Comparison of ENCODE assay signal across 8 mouse cellular contexts in genomic region chr4:58910175-58911068, GRCm38 (mm10). TPM values are rescaled to one million over a fixed set of nuclear protein-coding genes. Genes with fewer than 3 reads are reported as not detected.
DNase-seq lines count a peak whose midpoint lies in the region; ATAC-seq lines count a peak whose summit lies in the region.

No protein-coding gene starts in this region.

- WGBS in kidney, embryonic 16.5 days, result 26% methylated on average over 16 of the region's 16 CpGs
- 33% methylated on average over 16 of the region's 16 CpGs for WGBS in embryonic facial prominence, embryonic 11.5 days
- 37% methylated on average over 16 of the region's 16 CpGs for WGBS in hindbrain, embryonic 15.5 days
- 32% methylated on average over 16 of the region's 16 CpGs for WGBS in midbrain, embryonic 16.5 days

- intact Hi-C loops in left cerebral cortex, postnatal 36 days (cut with DNase I), result no loop called here

- ATAC-seq in kidney, embryonic 16.5 days (ENCODE audit: low FRiP score, low TSS enrichment), result no peak
- ATAC-seq in embryonic facial prominence, embryonic 11.5 days (replicated peaks; ENCODE audit: insufficient number of reproducible peaks, low FRiP score, low TSS enrichment, low read depth), result no peak
- peak; percentile 0; the same call in 1 of the 2 replicates for ATAC-seq in hindbrain, embryonic 15.5 days (ENCODE audit: low FRiP score, low read depth)
- ATAC-seq in midbrain, embryonic 16.5 days, result no peak; the same call in 1 of the 2 replicates

- H3K4me1 ChIP-seq in kidney, embryonic 16.5 days (ENCODE audit: insufficient read depth, low read length), result peaks cover 17% of the 10 kb centered on the region
- H3K4me1 ChIP-seq in embryonic facial prominence, embryonic 11.5 days (ENCODE audit: control insufficient read depth, insufficient read depth, low read length), result no peaks in the 10 kb centered on the region
- H3K4me1 ChIP-seq in hindbrain, embryonic 15.5 days (replicated peaks), result peaks cover 20% of the 10 kb centered on the region
- H3K4me1 ChIP-seq in midbrain, embryonic 16.5 days (ENCODE audit: control insufficient read depth, insufficient read depth, low read length), result peaks cover 16% of the 10 kb centered on the region

- H3K9me3 ChIP-seq in kidney, embryonic 16.5 days (ENCODE audit: low read length), result no peaks in the 10 kb centered on the region
- no peaks in the 10 kb centered on the region for H3K9me3 ChIP-seq in embryonic facial prominence, embryonic 11.5 days (replicated peaks; ENCODE audit: control insufficient read depth, low read length)
- no peaks in the 10 kb centered on the region for H3K9me3 ChIP-seq in hindbrain, embryonic 15.5 days
- H3K9me3 ChIP-seq in midbrain, embryonic 16.5 days (replicated peaks; ENCODE audit: control insufficient read depth, low read length, poor library complexity, severe bottlenecking), result no peaks in the 10 kb centered on the region

- H3K4me2 ChIP-seq in kidney, embryonic 16.5 days (replicated peaks; ENCODE audit: low read depth, low read length), result peak overlapping the region; percentile 56
- peak overlapping the region; percentile 61 for H3K4me2 ChIP-seq in embryonic facial prominence, embryonic 11.5 days (ENCODE audit: low read depth, low read length)
- peak overlapping the region; percentile 84 for H3K4me2 ChIP-seq in hindbrain, embryonic 15.5 days
- peak overlapping the region; percentile 85 for H3K4me2 ChIP-seq in midbrain, embryonic 16.5 days (ENCODE audit: low read length)

- no peaks in the 10 kb centered on the region for H3K36me3 ChIP-seq in kidney, embryonic 16.5 days (ENCODE audit: insufficient read depth, low read length)
- H3K36me3 ChIP-seq in embryonic facial prominence, embryonic 11.5 days (replicated peaks; ENCODE audit: control insufficient read depth, insufficient read depth, low read depth, low read length), result no peaks in the 10 kb centered on the region
- H3K36me3 ChIP-seq in hindbrain, embryonic 15.5 days, result no peaks in the 10 kb centered on the region
- H3K36me3 ChIP-seq in midbrain, embryonic 16.5 days (ENCODE audit: control insufficient read depth, insufficient read depth, low read length), result no peaks in the 10 kb centered on the region

- H3K27me3 ChIP-seq in kidney, embryonic 16.5 days (ENCODE audit: insufficient read depth, low read length), result no peaks in the 10 kb centered on the region
- no peaks in the 10 kb centered on the region for H3K27me3 ChIP-seq in embryonic facial prominence, embryonic 11.5 days (ENCODE audit: control insufficient read depth, insufficient read depth, low read length)
- no peaks in the 10 kb centered on the region for H3K27me3 ChIP-seq in hindbrain, embryonic 15.5 days
- H3K27me3 ChIP-seq in midbrain, embryonic 16.5 days (ENCODE audit: control insufficient read depth, insufficient read depth, low read depth, low read length), result no peaks in the 10 kb centered on the region

- H3K27ac ChIP-seq in kidney, embryonic 16.5 days (ENCODE audit: low read length), result peak overlapping the region; percentile 96; the same call in 1 of the 2 replicates
- H3K27ac ChIP-seq in embryonic facial prominence, embryonic 11.5 days (replicated peaks; ENCODE audit: low read depth, low read length), result 0 out of 2 replicates have a peak overlapping the region, but pooled peaks have one; percentile 95
- H3K27ac ChIP-seq in hindbrain, embryonic 15.5 days (replicated peaks), result peak overlapping the region; percentile 97
- peak overlapping the region; percentile 99 for H3K27ac ChIP-seq in midbrain, embryonic 16.5 days (ENCODE audit: low read length)

- peak overlapping the region; percentile 99 for H3K9ac ChIP-seq in kidney, embryonic 16.5 days (replicated peaks; ENCODE audit: low read length)
- peak overlapping the region; percentile 96; the same call in 1 of the 2 replicates for H3K9ac ChIP-seq in embryonic facial prominence, embryonic 11.5 days (replicated peaks; ENCODE audit: low read length)
- H3K9ac ChIP-seq in hindbrain, embryonic 15.5 days, result peak overlapping the region; percentile 98
- peak overlapping the region; percentile 98 for H3K9ac ChIP-seq in midbrain, embryonic 16.5 days (ENCODE audit: low read depth, low read length)

- DNase-seq in kidney, adult 18-20 months, result no peak
- DNase-seq in embryonic facial prominence, embryonic 11.5 days (ENCODE audit: low spot score), result no peak
- no peak for DNase-seq in left cerebral cortex, postnatal 36 days (ENCODE audit: low spot score in 2 of 2)
- no peak for DNase-seq in layer of hippocampus, adult 18-20 months (ENCODE audit: low spot score in 2 of 2)
- no peak for DNase-seq in spleen, adult 12 weeks (ENCODE audit: low spot score)

- H3K4me3 ChIP-seq in kidney, embryonic 16.5 days (ENCODE audit: low read length), result peak overlapping the region; percentile 93
- peak overlapping the region; percentile 93 for H3K4me3 ChIP-seq in embryonic facial prominence, embryonic 11.5 days (ENCODE audit: low read depth, low read length)
- H3K4me3 ChIP-seq in hindbrain, embryonic 15.5 days, result peak overlapping the region; percentile 94
- H3K4me3 ChIP-seq in midbrain, embryonic 16.5 days (ENCODE audit: low read depth, low read length), result peak overlapping the region; percentile 92

RNA-seq across cellular contexts. Expression of gene Ecpas, which starts 2.1 kb away (rescaled TPM):
- polyA plus RNA-seq in kidney, embryonic 16.5 days (2015; fragmentation: Nextera tagmentation; extraction: Ambion mirVana), result 29.9 and 33.5 TPM in 2 replicates
- 40.5 and 47.2 TPM in 2 replicates for polyA plus RNA-seq in embryonic facial prominence, embryonic 11.5 days (2014; fragmentation: Nextera tagmentation; extraction: Ambion mirVana)
- 32.0 and 34.7 TPM in 2 replicates for polyA plus RNA-seq in hindbrain, embryonic 15.5 days (2015; fragmentation: Nextera tagmentation; extraction: Ambion mirVana)
- polyA plus RNA-seq in midbrain, embryonic 16.5 days (2015; fragmentation: Nextera tagmentation; extraction: Ambion mirVana), result 33.2 and 38.6 TPM in 2 replicates
- total RNA-seq in left cerebral cortex, postnatal 36 days (2021), result 100 to 1,000 TPM; 107 to 141 TPM
- 100 to 1,000 TPM; 119 to 120 TPM for total RNA-seq in layer of hippocampus, adult 18-20 months (2021)

RNA-seq across cellular contexts. Expression of gene Zkscan16, which starts 33.0 kb away (rescaled TPM):
- polyA plus RNA-seq in kidney, embryonic 16.5 days (2015; fragmentation: Nextera tagmentation; extraction: Ambion mirVana), result 0.46 and 1.0 TPM in 2 replicates
- 0.97 and 1.4 TPM in 2 replicates for polyA plus RNA-seq in embryonic facial prominence, embryonic 11.5 days (2014; fragmentation: Nextera tagmentation; extraction: Ambion mirVana)
- 2.3 and 2.4 TPM in 2 replicates for polyA plus RNA-seq in hindbrain, embryonic 15.5 days (2015; fragmentation: Nextera tagmentation; extraction: Ambion mirVana)
- polyA plus RNA-seq in midbrain, embryonic 16.5 days (2015; fragmentation: Nextera tagmentation; extraction: Ambion mirVana), result 3.0 and 3.3 TPM in 2 replicates
- 10 to 100 TPM; 49.5 to 49.8 TPM for total RNA-seq in left cerebral cortex, postnatal 36 days (2021)
- 10 to 100 TPM; 55.5 to 58.4 TPM for total RNA-seq in layer of hippocampus, adult 18-20 months (2021)
